Mouse (Mus musculus): Measurements from ENCODE around the gene Rdx. TPM values are rescaled to one million over a fixed set of nuclear protein-coding genes. Genes with fewer than 3 reads are reported as not detected.

Gene Rdx
- polyA plus RNA-seq, 1 experiment from 2014 or later: 81.4 TPM

GRCm38 (mm10) chr9:52098600-52098999, 51.6 kb downstream of the Rdx start:
- Histone ChIP-seq H3K27me3 (ENCODE audit: control insufficient read depth, insufficient read depth, low read length) (no peaks in the 10 kb centered on the region), H3K9ac (ENCODE audit: low read length) (no peak overlapping the region), H3K36me3 (ENCODE audit: control insufficient read depth, insufficient read depth, low read length) (no peaks in the 10 kb centered on the region), H3K27ac (ENCODE audit: low read length) (no peak overlapping the region), H3K9me3 (replicated peaks; ENCODE audit: control insufficient read depth, low read length) (no peaks in the 10 kb centered on the region), H3K4me1 (ENCODE audit: control insufficient read depth, insufficient read depth, low read length) (no peaks in the 10 kb centered on the region), H3K4me3 (replicated peaks; ENCODE audit: low read length) (no peak overlapping the region), H3K4me2 (ENCODE audit: low read depth, low read length) (no peak overlapping the region)
- ATAC-seq (ENCODE audit: insufficient read depth, low FRiP score): 0 out of 2 replicates have a peak, but pooled peaks have one; percentile 42
- under 1% methylated on average over 7 of the region's 7 CpGs for WGBS

DNA sequence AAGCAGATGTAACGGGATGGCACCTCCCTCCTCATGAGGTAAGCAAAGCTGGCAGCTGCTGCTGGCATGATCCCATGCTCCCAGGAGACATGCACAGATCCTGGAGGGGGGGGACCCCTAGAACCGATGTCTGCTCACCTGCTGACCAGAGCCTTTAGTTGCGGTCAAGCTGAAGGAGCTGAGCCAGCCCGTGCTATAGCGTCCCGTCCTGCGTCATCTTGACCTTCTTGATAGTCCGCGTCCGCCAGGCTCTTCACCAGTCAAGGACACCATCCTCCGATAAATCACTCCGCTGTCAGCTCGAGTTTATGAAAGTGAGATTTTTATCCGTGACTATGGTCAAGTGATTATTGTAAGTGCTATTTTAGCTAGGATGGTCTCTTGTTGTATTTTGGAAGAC, 53.5 kb downstream of the Rdx start:
- no peak overlapping the region for H3K4me2 ChIP-seq (ENCODE audit: low read depth, low read length)
- no peak for ATAC-seq (ENCODE audit: insufficient read depth, low FRiP score)
- 86% methylated on average over 14 of the region's 14 CpGs for WGBS
- no peaks in the 10 kb centered on the region for H3K9me3 ChIP-seq (replicated peaks; ENCODE audit: control insufficient read depth, low read length)
- H3K36me3 ChIP-seq (ENCODE audit: control insufficient read depth, insufficient read depth, low read length): no peaks in the 10 kb centered on the region
- no peaks in the 10 kb centered on the region for H3K4me1 ChIP-seq (ENCODE audit: control insufficient read depth, insufficient read depth, low read length)
- no peaks in the 10 kb centered on the region for H3K27me3 ChIP-seq (ENCODE audit: control insufficient read depth, insufficient read depth, low read length)
- H3K4me3 ChIP-seq (replicated peaks; ENCODE audit: low read length): no peak overlapping the region
- H3K27ac ChIP-seq (ENCODE audit: low read length): no peak overlapping the region
- H3K9ac ChIP-seq (ENCODE audit: low read length): no peak overlapping the region

- H3K36me3 ChIP-seq (ENCODE audit: control insufficient read depth, insufficient read depth, low read length): no peaks in the 10 kb centered on the region
- H3K9me3 ChIP-seq (replicated peaks; ENCODE audit: control insufficient read depth, low read length): no peaks in the 10 kb centered on the region
- H3K27ac ChIP-seq (ENCODE audit: low read length): no peak overlapping the region
- H3K9ac ChIP-seq (ENCODE audit: low read length): no peak overlapping the region
- no peaks in the 10 kb centered on the region for H3K4me1 ChIP-seq (ENCODE audit: control insufficient read depth, insufficient read depth, low read length)
- 71% methylated on average over 13 of the region's 13 CpGs for WGBS
- ATAC-seq (ENCODE audit: insufficient read depth, low FRiP score): no peak
- H3K4me3 ChIP-seq (replicated peaks; ENCODE audit: low read length): no peak overlapping the region
- H3K4me2 ChIP-seq (ENCODE audit: low read depth, low read length): no peak overlapping the region
- H3K27me3 ChIP-seq (ENCODE audit: control insufficient read depth, insufficient read depth, low read length): no peaks in the 10 kb centered on the region
These were observed 55.3 kb downstream of the Rdx start for GRCm38 (mm10) chr9:52102060-52102844.

GRCm38 (mm10) chr9:52103448-52104224, 56.7 kb downstream of the Rdx start:
- peak; percentile 42; the same call in 1 of the 2 replicates for ATAC-seq (ENCODE audit: insufficient read depth, low FRiP score)
- H3K4me2 ChIP-seq (ENCODE audit: low read depth, low read length): no peak overlapping the region
- H3K4me1 ChIP-seq (ENCODE audit: control insufficient read depth, insufficient read depth, low read length): no peaks in the 10 kb centered on the region
- no peaks in the 10 kb centered on the region for H3K9me3 ChIP-seq (replicated peaks; ENCODE audit: control insufficient read depth, low read length)
- H3K9ac ChIP-seq (ENCODE audit: low read length): no peak overlapping the region
- 40% methylated on average over 9 of the region's 9 CpGs for WGBS
- H3K36me3 ChIP-seq (ENCODE audit: control insufficient read depth, insufficient read depth, low read length): no peaks in the 10 kb centered on the region
- H3K27me3 ChIP-seq (ENCODE audit: control insufficient read depth, insufficient read depth, low read length): no peaks in the 10 kb centered on the region
- no peak overlapping the region for H3K4me3 ChIP-seq (replicated peaks; ENCODE audit: low read length)
- H3K27ac ChIP-seq (ENCODE audit: low read length): no peak overlapping the region

GRCm38 (mm10) chr9:52104225-52104615, 57.2 kb downstream of the Rdx start:
- Histone ChIP-seq H3K27ac (ENCODE audit: low read length) (no peak overlapping the region), H3K4me1 (ENCODE audit: control insufficient read depth, insufficient read depth, low read length) (no peaks in the 10 kb centered on the region), H3K4me2 (ENCODE audit: low read depth, low read length) (no peak overlapping the region), H3K9me3 (replicated peaks; ENCODE audit: control insufficient read depth, low read length) (no peaks in the 10 kb centered on the region), H3K36me3 (ENCODE audit: control insufficient read depth, insufficient read depth, low read length) (no peaks in the 10 kb centered on the region), H3K9ac (ENCODE audit: low read length) (no peak overlapping the region), H3K4me3 (replicated peaks; ENCODE audit: low read length) (no peak overlapping the region), H3K27me3 (ENCODE audit: control insufficient read depth, insufficient read depth, low read length) (no peaks in the 10 kb centered on the region)
- ATAC-seq (ENCODE audit: insufficient read depth, low FRiP score): peak; percentile 9; the same call in 1 of the 2 replicates
- WGBS: 64% methylated on average over 8 of the region's 8 CpGs

DNA sequence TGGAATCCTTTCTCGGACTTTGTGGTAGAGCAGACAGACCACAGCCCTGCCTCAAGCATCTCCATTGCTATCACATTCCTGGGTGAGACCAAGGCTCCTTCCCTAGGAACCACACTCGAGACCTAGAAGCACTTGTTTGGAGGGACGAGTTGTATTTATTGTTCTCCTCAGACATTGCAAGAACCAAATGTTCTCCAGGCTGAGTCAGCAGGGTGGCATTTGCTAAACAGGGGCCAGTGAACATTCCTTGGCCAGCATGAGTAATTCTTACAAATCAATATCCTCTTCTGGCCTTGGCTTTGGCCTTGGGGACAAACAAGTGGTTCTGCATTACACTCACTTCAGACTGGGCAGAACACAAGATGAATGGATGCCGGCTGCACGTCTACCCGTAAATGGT, 58.5 kb downstream of the Rdx start:
- Histone ChIP-seq H3K27ac (ENCODE audit: low read length) (no peak overlapping the region), H3K27me3 (ENCODE audit: control insufficient read depth, insufficient read depth, low read length) (no peaks in the 10 kb centered on the region), H3K4me3 (replicated peaks; ENCODE audit: low read length) (no peak overlapping the region), H3K4me1 (ENCODE audit: control insufficient read depth, insufficient read depth, low read length) (no peaks in the 10 kb centered on the region), H3K4me2 (ENCODE audit: low read depth, low read length) (no peak overlapping the region), H3K9ac (ENCODE audit: low read length) (no peak overlapping the region), H3K36me3 (ENCODE audit: control insufficient read depth, insufficient read depth, low read length) (no peaks in the 10 kb centered on the region), H3K9me3 (replicated peaks; ENCODE audit: control insufficient read depth, low read length) (no peaks in the 10 kb centered on the region)
- 81% methylated on average over 6 of the region's 6 CpGs for whole genome bisulfite sequencing
- ATAC-seq (ENCODE audit: insufficient read depth, low FRiP score): no peak

- Histone ChIP-seq H3K9me3 (replicated peaks; ENCODE audit: control insufficient read depth, low read length) (no peaks in the 10 kb centered on the region), H3K36me3 (ENCODE audit: control insufficient read depth, insufficient read depth, low read length) (no peaks in the 10 kb centered on the region), H3K4me3 (replicated peaks; ENCODE audit: low read length) (no peak overlapping the region), H3K27ac (ENCODE audit: low read length) (no peak overlapping the region), H3K9ac (ENCODE audit: low read length) (no peak overlapping the region), H3K4me1 (ENCODE audit: control insufficient read depth, insufficient read depth, low read length) (no peaks in the 10 kb centered on the region), H3K27me3 (ENCODE audit: control insufficient read depth, insufficient read depth, low read length) (no peaks in the 10 kb centered on the region), H3K4me2 (ENCODE audit: low read depth, low read length) (no peak overlapping the region)
- ATAC-seq (ENCODE audit: insufficient read depth, low FRiP score): no peak
- WGBS: 87% methylated on average over 3 of the region's 3 CpGs
These were observed 60.2 kb downstream of the Rdx start for GRCm38 (mm10) chr9:52107161-52107560.

GRCm38 (mm10) chr9:52110738-52111137, 63.8 kb downstream of the Rdx start:
- ATAC-seq (ENCODE audit: insufficient read depth, low FRiP score): no peak
- Histone ChIP-seq H3K9me3 (replicated peaks; ENCODE audit: control insufficient read depth, low read length) (no peaks in the 10 kb centered on the region), H3K9ac (ENCODE audit: low read length) (no peak overlapping the region), H3K27me3 (ENCODE audit: control insufficient read depth, insufficient read depth, low read length) (no peaks in the 10 kb centered on the region), H3K27ac (ENCODE audit: low read length) (no peak overlapping the region), H3K36me3 (ENCODE audit: control insufficient read depth, insufficient read depth, low read length) (0 out of 2 replicates have a peak, but pooled peaks cover 2% of the 10 kb centered on the region), H3K4me2 (ENCODE audit: low read depth, low read length) (no peak overlapping the region), H3K4me1 (ENCODE audit: control insufficient read depth, insufficient read depth, low read length) (no peaks in the 10 kb centered on the region), H3K4me3 (replicated peaks; ENCODE audit: low read length) (no peak overlapping the region)
- 60% methylated on average over 3 of the region's 3 CpGs for WGBS

DNA sequence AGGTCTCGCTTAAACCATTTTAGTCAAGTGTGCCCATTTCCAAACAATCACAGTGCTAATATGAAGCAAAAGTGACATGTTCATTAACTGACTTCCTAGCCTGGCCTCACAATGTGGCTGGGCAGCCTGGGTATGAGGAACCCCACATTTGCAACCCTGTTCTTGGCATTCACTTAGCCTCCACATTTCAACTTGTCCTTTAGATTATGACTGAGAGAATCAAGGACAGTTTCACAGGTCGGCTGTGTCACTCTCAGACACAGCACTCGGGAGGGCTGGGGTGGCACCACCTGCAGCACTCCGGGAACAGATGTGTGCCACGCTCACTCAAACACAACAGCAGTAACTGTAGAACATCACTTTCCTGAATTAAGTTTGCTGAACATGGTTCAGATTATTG, 66.1 kb downstream of the Rdx start:
- H3K4me3 ChIP-seq (replicated peaks; ENCODE audit: low read length): no peak overlapping the region
- 88% methylated on average over 5 of the region's 5 CpGs for WGBS
- no peak overlapping the region for H3K27ac ChIP-seq (ENCODE audit: low read length)
- H3K4me1 ChIP-seq (ENCODE audit: control insufficient read depth, insufficient read depth, low read length): no peaks in the 10 kb centered on the region
- H3K4me2 ChIP-seq (ENCODE audit: low read depth, low read length): no peak overlapping the region
- H3K27me3 ChIP-seq (ENCODE audit: control insufficient read depth, insufficient read depth, low read length): no peaks in the 10 kb centered on the region
- ATAC-seq (ENCODE audit: insufficient read depth, low FRiP score): no peak
- H3K36me3 ChIP-seq (ENCODE audit: control insufficient read depth, insufficient read depth, low read length): peaks cover 8% of the 10 kb centered on the region; the same call in 1 of the 2 replicates
- H3K9me3 ChIP-seq (replicated peaks; ENCODE audit: control insufficient read depth, low read length): no peaks in the 10 kb centered on the region
- H3K9ac ChIP-seq (ENCODE audit: low read length): no peak overlapping the region

Data from stomach, embryonic 16.5 days (tissue).